Mouse (Mus musculus): ENCODE data around the gene Pla2g2f. TPM values are rescaled to one million over a fixed set of nuclear protein-coding genes. Genes with fewer than 3 reads are reported as not detected.

The Pla2g2f gene
- polyA plus RNA-seq, 1 experiment from 2014 or later, result 2.7 TPM

DNA sequence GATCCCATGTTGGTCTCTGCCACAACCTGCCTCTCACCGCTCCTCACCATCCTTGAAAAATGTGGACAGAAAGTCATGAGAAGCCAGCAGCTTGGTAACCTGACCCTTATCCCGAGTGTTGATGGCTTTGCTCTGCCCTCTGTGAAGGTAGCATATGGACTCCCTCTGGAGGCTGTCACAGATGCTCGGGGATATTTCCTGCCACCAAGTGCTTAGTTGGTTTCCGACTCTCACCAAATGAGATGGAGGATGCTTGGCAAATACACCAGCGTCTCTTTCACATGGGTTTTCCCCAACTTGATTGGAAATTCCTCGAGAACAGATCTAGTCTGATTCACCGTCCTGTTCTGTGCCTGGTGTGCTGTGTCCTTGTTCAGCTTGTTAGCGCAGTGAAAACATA lies 44.8 kb downstream of the Pla2g2f start:
- 77% methylated on average over 8 of the region's 8 CpGs for WGBS

DNA sequence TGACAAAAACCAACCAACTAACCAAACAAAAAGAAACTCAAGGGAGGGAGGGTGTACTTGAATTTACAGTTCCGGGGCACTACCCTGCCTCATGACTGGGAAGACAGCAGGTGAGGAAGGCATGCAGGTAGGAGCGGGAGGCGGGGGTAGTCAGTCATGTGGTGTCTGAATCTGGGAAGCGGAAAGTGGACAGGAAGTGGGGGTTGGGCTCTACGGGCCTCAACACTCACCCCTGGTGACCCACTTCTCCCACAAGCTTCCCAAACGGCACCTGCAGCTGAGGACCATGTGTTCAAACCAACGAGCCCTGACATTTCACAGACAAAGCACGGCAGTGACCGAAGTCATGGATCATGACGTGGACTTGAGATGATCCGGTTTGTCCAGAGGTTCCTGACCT lies 45.3 kb downstream of the Pla2g2f start:
- H3K9me3 ChIP-seq (ENCODE audit: control insufficient read depth, low read length), result no peaks in the 10 kb centered on the region
- no peaks in the 10 kb centered on the region for H3K4me1 ChIP-seq (ENCODE audit: control insufficient read depth, insufficient read depth, low read length)
- no peaks in the 10 kb centered on the region for H3K36me3 ChIP-seq (ENCODE audit: control insufficient read depth, insufficient read depth, low read length)
- H3K4me2 ChIP-seq (ENCODE audit: low read depth, low read length), result no peak overlapping the region
- no peaks in the 10 kb centered on the region for H3K27me3 ChIP-seq (replicated peaks; ENCODE audit: control insufficient read depth, insufficient read depth, low read length)
- no peak for ATAC-seq
- no peak overlapping the region for H3K4me3 ChIP-seq (ENCODE audit: low read length)
- no peak overlapping the region for H3K9ac ChIP-seq (ENCODE audit: low read depth, low read length)
- no peak overlapping the region for H3K27ac ChIP-seq (ENCODE audit: low read length)
- WGBS, result 71% methylated on average over 11 of the region's 11 CpGs

More for the DNA sequence above, 44.8 kb downstream of the Pla2g2f start:
- no peaks in the 10 kb centered on the region for H3K27me3 ChIP-seq (replicated peaks; ENCODE audit: control insufficient read depth, insufficient read depth, low read length)
- H3K9me3 ChIP-seq (ENCODE audit: control insufficient read depth, low read length), result no peaks in the 10 kb centered on the region
- H3K4me3 ChIP-seq (ENCODE audit: low read length), result no peak overlapping the region
- no peak overlapping the region for H3K9ac ChIP-seq (ENCODE audit: low read depth, low read length)
- H3K4me2 ChIP-seq (ENCODE audit: low read depth, low read length), result no peak overlapping the region
- ATAC-seq, result no peak
- no peaks in the 10 kb centered on the region for H3K4me1 ChIP-seq (ENCODE audit: control insufficient read depth, insufficient read depth, low read length)
- no peak overlapping the region for H3K27ac ChIP-seq (ENCODE audit: low read length)
- no peaks in the 10 kb centered on the region for H3K36me3 ChIP-seq (ENCODE audit: control insufficient read depth, insufficient read depth, low read length)

DNA sequence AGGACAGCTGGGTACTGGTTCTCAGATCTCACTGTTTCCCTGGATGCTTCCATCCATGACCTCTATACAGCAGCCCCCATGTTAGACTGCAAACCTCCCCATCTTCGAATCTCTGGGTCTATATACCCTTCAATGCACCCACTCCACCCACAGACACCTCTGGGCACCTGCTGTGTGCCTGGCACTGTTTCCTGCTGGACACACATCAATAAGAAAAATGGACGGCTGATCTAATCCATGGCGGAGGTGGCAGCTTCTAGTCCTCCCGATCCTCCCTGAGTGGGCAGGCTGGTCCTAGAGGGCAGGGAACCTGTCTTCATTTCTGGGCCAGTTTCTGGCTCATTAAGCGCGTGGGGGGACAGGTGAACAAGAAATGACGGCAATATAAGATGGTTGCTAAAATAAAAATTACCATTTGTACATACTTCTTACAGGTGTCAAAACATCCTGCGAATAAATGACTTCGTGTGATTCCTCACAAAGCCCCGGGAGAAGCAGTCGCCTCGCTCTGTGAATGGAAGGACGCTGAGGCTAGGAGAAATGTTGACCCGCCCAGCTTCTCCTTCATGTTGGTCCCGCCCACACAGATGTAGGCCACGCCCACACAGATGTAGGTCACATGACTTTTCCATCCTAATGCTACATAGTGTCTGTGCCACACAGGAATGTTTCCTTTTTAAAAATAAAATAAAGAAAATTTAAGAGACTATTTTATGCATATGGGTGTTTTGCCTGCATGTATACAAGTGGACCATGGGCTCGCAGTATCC lies 46.2 kb downstream of the Pla2g2f start:
- Histone ChIP-seq H3K9me3 (ENCODE audit: control insufficient read depth, low read length) (no peaks in the 10 kb centered on the region), H3K4me3 (ENCODE audit: low read length) (no peak overlapping the region), H3K27me3 (replicated peaks; ENCODE audit: control insufficient read depth, insufficient read depth, low read length) (no peaks in the 10 kb centered on the region), H3K27ac (ENCODE audit: low read length) (no peak overlapping the region), H3K36me3 (ENCODE audit: control insufficient read depth, insufficient read depth, low read length) (no peaks in the 10 kb centered on the region), H3K4me2 (ENCODE audit: low read depth, low read length) (no peak overlapping the region), H3K4me1 (ENCODE audit: control insufficient read depth, insufficient read depth, low read length) (no peaks in the 10 kb centered on the region), H3K9ac (ENCODE audit: low read depth, low read length) (no peak overlapping the region)
- 63% methylated on average over 17 of the region's 17 CpGs for WGBS
- no peak for ATAC-seq

DNA sequence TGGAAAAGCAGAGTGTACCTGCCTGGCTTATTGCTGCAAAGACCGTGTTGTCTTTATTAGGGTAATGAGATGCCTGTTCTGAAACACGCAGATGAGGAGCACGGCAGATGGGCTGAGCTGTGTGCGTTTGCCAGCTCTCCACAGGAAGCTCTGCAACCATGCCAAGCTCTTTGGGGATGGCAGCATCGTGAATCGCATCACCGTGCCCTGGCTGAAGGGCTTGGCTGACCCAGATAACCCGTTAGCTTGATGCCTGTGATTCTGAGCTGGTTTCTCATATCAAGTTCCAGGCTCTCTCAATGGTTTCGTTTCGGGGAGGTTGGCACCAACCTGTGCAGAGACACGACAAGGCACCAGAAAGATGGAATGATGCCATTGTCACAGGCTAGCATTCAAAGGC lies 46.8 kb downstream of the Pla2g2f start:
- WGBS, result 84% methylated on average over 11 of the region's 11 CpGs

DNA sequence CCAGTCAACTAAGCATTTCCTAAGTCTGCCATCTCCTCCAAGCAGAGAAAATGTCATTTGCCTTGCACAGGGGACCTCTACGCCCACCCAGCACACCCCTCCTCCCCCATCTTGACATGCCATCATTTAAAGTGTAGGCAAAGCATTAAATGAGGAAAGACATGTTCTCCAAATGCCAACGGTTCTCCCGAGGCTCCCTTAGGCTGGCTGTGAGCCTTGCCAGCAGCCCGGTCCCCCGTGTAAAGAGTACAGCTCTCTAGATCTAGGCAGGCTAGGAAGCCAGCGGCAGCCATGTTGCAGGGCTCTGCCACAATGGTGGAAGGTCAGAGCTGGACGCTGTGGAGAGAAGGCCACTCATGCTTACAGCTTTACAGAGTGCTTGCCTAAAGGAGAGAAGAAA lies 47.5 kb downstream of the Pla2g2f start:
- Histone ChIP-seq H3K4me3 (ENCODE audit: low read length) (no peak overlapping the region), H3K9ac (ENCODE audit: low read depth, low read length) (no peak overlapping the region), H3K4me2 (ENCODE audit: low read depth, low read length) (no peak overlapping the region), H3K36me3 (ENCODE audit: control insufficient read depth, insufficient read depth, low read length) (no peaks in the 10 kb centered on the region), H3K9me3 (ENCODE audit: control insufficient read depth, low read length) (no peaks in the 10 kb centered on the region), H3K4me1 (ENCODE audit: control insufficient read depth, insufficient read depth, low read length) (no peaks in the 10 kb centered on the region), H3K27ac (ENCODE audit: low read length) (no peak overlapping the region), H3K27me3 (replicated peaks; ENCODE audit: control insufficient read depth, insufficient read depth, low read length) (no peaks in the 10 kb centered on the region)
- no peak for ATAC-seq
- WGBS, result 74% methylated on average over 7 of the region's 7 CpGs

More for the DNA sequence above, 46.8 kb downstream of the Pla2g2f start:
- Histone ChIP-seq H3K27me3 (replicated peaks; ENCODE audit: control insufficient read depth, insufficient read depth, low read length) (no peaks in the 10 kb centered on the region), H3K9ac (ENCODE audit: low read depth, low read length) (no peak overlapping the region), H3K4me3 (ENCODE audit: low read length) (no peak overlapping the region), H3K4me1 (ENCODE audit: control insufficient read depth, insufficient read depth, low read length) (no peaks in the 10 kb centered on the region), H3K27ac (ENCODE audit: low read length) (no peak overlapping the region), H3K36me3 (ENCODE audit: control insufficient read depth, insufficient read depth, low read length) (no peaks in the 10 kb centered on the region), H3K4me2 (ENCODE audit: low read depth, low read length) (no peak overlapping the region), H3K9me3 (ENCODE audit: control insufficient read depth, low read length) (no peaks in the 10 kb centered on the region)
- ATAC-seq, result no peak

DNA sequence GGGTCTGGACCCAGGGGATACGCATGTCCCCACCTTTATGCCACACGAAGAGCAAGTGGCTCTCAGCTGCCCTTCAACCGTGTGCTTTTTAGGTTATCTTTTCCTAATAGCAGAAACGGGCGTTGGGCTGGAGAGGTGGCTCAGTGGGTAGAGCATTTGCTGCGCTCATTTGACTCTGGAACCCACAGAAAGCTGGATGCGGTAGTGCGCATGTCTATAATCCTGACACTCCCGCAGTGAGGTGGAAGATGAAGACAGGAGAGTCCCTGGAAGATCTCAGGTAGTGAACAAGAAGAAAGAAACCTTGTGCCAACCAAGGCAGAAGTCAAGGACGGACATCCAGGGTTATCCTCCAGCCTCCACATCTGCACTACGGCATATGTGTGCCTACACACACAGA lies 48.2 kb downstream of the Pla2g2f start:
- no peak for ATAC-seq
- Histone ChIP-seq H3K4me2 (ENCODE audit: low read depth, low read length) (no peak overlapping the region), H3K27ac (ENCODE audit: low read length) (no peak overlapping the region), H3K4me3 (ENCODE audit: low read length) (no peak overlapping the region), H3K36me3 (ENCODE audit: control insufficient read depth, insufficient read depth, low read length) (no peaks in the 10 kb centered on the region), H3K27me3 (replicated peaks; ENCODE audit: control insufficient read depth, insufficient read depth, low read length) (no peaks in the 10 kb centered on the region), H3K4me1 (ENCODE audit: control insufficient read depth, insufficient read depth, low read length) (no peaks in the 10 kb centered on the region), H3K9ac (ENCODE audit: low read depth, low read length) (no peak overlapping the region), H3K9me3 (ENCODE audit: control insufficient read depth, low read length) (no peaks in the 10 kb centered on the region)
- 81% methylated on average over 11 of the region's 11 CpGs for WGBS

DNA sequence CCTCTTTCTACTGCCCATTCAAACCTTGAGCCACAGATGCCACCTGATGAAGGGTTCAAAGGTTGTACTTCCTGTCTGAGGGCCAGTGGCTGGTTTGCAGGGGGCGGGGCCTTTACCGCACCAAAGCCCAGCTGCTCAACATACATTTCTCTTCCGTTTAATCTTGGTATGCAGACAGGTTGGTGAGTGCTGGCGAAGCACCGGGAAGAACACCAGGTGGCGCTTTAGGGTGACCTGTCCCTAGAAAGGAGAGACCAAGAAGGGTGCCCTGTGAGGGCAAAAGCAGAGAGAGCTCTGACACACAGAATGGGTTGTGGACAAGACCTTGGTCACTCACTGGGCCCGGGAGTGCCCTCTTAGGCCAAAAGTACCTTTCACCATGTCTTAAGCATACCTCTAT lies 48.8 kb downstream of the Pla2g2f start:
- Histone ChIP-seq H3K4me1 (ENCODE audit: control insufficient read depth, insufficient read depth, low read length) (no peaks in the 10 kb centered on the region), H3K36me3 (ENCODE audit: control insufficient read depth, insufficient read depth, low read length) (no peaks in the 10 kb centered on the region), H3K4me2 (ENCODE audit: low read depth, low read length) (no peak overlapping the region), H3K27ac (ENCODE audit: low read length) (no peak overlapping the region), H3K4me3 (ENCODE audit: low read length) (no peak overlapping the region), H3K9me3 (ENCODE audit: control insufficient read depth, low read length) (no peaks in the 10 kb centered on the region), H3K9ac (ENCODE audit: low read depth, low read length) (no peak overlapping the region), H3K27me3 (replicated peaks; ENCODE audit: control insufficient read depth, insufficient read depth, low read length) (no peaks in the 10 kb centered on the region)
- 7% methylated on average over 7 of the region's 7 CpGs for WGBS
- ATAC-seq, result 0 out of 2 replicates have a peak, but pooled peaks have one; percentile 56

DNA sequence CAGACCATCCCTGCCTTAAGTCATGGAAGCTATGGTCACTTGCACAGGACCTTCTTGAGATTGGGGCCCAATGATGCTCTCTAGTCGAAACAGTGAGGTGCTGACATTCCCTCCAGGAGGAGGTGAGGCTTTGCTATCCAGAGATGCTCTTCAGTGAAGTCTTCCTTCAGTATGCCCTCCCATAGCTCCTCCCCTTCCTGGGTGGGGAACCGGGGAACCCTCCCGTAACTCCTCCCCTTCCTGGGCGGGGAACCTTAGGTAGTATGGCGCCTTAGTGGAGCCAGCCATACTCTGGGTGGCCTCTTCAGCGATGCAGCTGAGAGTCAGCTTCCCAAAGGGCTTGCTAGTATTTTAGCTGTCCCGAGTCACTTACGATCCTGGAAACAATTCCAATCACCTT lies 50.8 kb downstream of the Pla2g2f start:
- 94% methylated on average over 8 of the region's 8 CpGs for WGBS
- no peak overlapping the region for H3K27ac ChIP-seq (ENCODE audit: low read length)
- H3K4me1 ChIP-seq (ENCODE audit: control insufficient read depth, insufficient read depth, low read length), result no peaks in the 10 kb centered on the region
- no peaks in the 10 kb centered on the region for H3K9me3 ChIP-seq (ENCODE audit: control insufficient read depth, low read length)
- ATAC-seq, result no peak
- H3K4me2 ChIP-seq (ENCODE audit: low read depth, low read length), result no peak overlapping the region
- H3K27me3 ChIP-seq (replicated peaks; ENCODE audit: control insufficient read depth, insufficient read depth, low read length), result no peaks in the 10 kb centered on the region
- H3K9ac ChIP-seq (ENCODE audit: low read depth, low read length), result no peak overlapping the region
- no peak overlapping the region for H3K4me3 ChIP-seq (ENCODE audit: low read length)
- H3K36me3 ChIP-seq (ENCODE audit: control insufficient read depth, insufficient read depth, low read length), result no peaks in the 10 kb centered on the region

DNA sequence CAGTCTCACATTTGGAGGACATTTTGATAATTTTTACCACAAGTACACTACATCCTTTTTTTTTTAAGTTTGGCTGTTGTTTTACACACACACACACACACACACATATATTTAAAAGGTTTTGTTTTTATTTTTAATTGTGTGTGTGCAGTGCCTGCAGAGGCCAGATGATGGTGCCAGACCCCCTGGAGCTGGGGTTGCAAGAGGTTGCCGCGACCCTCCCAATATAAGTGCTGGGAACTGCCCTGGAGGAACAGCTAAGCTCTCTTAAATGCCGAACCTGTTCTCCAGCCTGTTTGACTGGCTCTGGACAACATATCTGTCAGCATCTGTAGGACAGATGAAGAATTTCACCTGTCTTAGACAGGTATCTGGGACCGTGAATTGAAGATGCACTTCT lies 53.3 kb downstream of the Pla2g2f start:
- H3K27ac ChIP-seq (ENCODE audit: low read length), result no peak overlapping the region
- no peaks in the 10 kb centered on the region for H3K9me3 ChIP-seq (ENCODE audit: control insufficient read depth, low read length)
- no peak for ATAC-seq
- H3K9ac ChIP-seq (ENCODE audit: low read depth, low read length), result no peak overlapping the region
- no peak overlapping the region for H3K4me2 ChIP-seq (ENCODE audit: low read depth, low read length)
- H3K27me3 ChIP-seq (replicated peaks; ENCODE audit: control insufficient read depth, insufficient read depth, low read length), result no peaks in the 10 kb centered on the region
- H3K4me1 ChIP-seq (ENCODE audit: control insufficient read depth, insufficient read depth, low read length), result no peaks in the 10 kb centered on the region
- no peak overlapping the region for H3K4me3 ChIP-seq (ENCODE audit: low read length)
- no peaks in the 10 kb centered on the region for H3K36me3 ChIP-seq (ENCODE audit: control insufficient read depth, insufficient read depth, low read length)
- 79% methylated on average over 4 of the region's 4 CpGs for WGBS

DNA sequence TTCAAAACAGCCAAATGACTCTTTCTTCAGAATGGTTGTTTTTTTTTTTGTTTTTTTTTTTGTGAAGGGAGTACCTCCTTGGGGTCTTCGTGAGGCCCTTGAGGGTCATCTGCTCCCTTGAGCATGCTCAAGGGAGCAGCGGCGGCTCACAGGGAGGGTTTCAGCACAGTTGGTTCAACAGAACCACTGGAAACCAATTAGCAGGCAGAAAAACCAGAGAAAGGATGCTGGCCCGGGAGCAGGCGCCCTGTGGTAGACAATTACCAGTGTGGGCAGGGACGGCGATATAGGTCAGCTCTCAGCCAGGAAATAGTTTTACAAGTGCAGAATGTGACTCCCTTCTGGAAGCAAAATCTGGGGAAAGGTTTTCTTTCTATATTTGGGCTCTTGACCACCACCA lies 53.8 kb downstream of the Pla2g2f start:
- H3K9ac ChIP-seq (ENCODE audit: low read depth, low read length), result no peak overlapping the region
- H3K27me3 ChIP-seq (replicated peaks; ENCODE audit: control insufficient read depth, insufficient read depth, low read length), result no peaks in the 10 kb centered on the region
- no peaks in the 10 kb centered on the region for H3K4me1 ChIP-seq (ENCODE audit: control insufficient read depth, insufficient read depth, low read length)
- no peak for ATAC-seq
- H3K27ac ChIP-seq (ENCODE audit: low read length), result no peak overlapping the region
- WGBS, result 63% methylated on average over 7 of the region's 7 CpGs
- no peaks in the 10 kb centered on the region for H3K9me3 ChIP-seq (ENCODE audit: control insufficient read depth, low read length)
- no peak overlapping the region for H3K4me3 ChIP-seq (ENCODE audit: low read length)
- no peak overlapping the region for H3K4me2 ChIP-seq (ENCODE audit: low read depth, low read length)
- no peaks in the 10 kb centered on the region for H3K36me3 ChIP-seq (ENCODE audit: control insufficient read depth, insufficient read depth, low read length)
